Mouse (Mus musculus) olfactory bulb, adult 2 months (tissue): ENCODE data around the gene Tapbp.

ENCODE experiments used
- CTCF ChIP-seq: fragments of 200-500 bp; IDR thresholded peaks from 2 replicates; pipeline ENCODE4 v1.5.1; 2012; ENCODE audit warnings: low read depth, mild to moderate bottlenecking, low read length, moderate library complexity; ENCODE audit not compliant: insufficient read depth
- POLR2A ChIP-seq: fragments of 200-500 bp; IDR thresholded peaks from 2 replicates; pipeline ENCODE4 v1.6.1; 2012; ENCODE audit warnings: mild to moderate bottlenecking, low read depth, low read length, moderate library complexity; ENCODE audit not compliant: insufficient read depth

DNA sequence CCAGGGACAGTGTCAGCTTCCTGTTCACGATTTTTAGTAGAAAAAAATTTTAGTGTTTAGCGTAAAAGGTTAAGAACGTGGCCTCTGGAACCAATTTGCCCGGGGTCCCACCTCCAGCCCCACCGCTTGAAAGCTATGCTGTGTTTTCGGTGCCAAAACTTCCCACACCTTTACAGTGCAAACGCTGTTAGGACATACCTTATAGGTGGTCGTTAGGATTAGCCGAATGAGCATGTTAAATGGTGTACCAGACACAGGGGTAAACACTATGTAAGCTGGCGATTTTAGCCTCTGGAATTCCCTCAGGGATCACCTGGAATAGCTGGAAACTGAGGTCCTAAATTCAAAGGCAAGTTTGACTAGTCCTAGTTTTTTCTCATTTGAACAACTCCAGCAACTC is 40.6 kb downstream of the Tapbp start:
- TF ChIP-seq CTCF (no peak), POLR2A (no peak)
